Mouse (Mus musculus): ENCODE data around the gene Slc47a1.

Slc47a1 gene

GRCm38 (mm10) chr11:61378651-61379050, 506 bp upstream of the Slc47a1 start:
- no peak for DNase-seq (ENCODE audit: low read depth, low spot score)

DNA sequence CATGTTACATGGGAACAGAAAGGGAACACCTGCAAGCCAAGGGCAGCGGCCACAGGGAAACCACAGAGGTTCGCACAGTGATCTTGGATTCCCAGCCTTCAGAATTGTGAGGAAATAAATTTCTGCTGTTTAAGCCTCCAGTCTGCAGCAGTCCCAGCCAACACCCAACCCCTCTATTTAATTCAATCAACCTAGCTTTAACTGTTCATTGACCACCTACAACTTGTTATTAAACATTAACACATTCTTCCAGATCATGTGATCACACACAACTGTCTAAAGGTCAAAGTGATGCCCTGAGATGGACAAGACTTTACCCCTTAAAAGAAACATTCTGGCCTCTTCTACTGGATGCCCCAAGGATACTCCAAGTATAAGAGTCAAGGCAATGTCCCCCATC, 9.5 kb downstream of the Slc47a1 start:
- no peak for DNase-seq (ENCODE audit: low read depth, low spot score)

GRCm38 (mm10) chr11:61366517-61367273, 11.4 kb downstream of the Slc47a1 start:
- no peak for DNase-seq (ENCODE audit: low read depth, low spot score)

DNA sequence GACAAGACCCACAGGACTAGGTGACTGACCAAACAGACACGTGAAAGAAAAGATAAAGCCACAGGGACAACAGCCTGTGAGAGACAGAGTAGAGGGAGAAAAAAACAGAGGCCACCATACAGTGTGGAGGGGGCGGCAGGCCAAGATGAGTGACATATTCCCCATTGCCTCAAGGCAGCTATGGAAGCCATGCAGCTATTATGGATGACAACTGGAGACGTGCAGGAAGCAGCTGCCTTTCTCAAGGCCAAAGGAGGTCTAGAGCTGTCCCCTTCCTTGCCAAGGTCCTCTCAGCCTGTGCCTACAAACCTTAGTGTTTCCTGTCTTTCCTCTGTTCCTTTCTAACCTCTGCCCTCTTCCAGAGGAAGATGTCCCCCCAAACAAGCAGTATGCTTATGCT, 12.2 kb downstream of the Slc47a1 start:
- DNase-seq (ENCODE audit: low read depth, low spot score): no peak

DNA sequence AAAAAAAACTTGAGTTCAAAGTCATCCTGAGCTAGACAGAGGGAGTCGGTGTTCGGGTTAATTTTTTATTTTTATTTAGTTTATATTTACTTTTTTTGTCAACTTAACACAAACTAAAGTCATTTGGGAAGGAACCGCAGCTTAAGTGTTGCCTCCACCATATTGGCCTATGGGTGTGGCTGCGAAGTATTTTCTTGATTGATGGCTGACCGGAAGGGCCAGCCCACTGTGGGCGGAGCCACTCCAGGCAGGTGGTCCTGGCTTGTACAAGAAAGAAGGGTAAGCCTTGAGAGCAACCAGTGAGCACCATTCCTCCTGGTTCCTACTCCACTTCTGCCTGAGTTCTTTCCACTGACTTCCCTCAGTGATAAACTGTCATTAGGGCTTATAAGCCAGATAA, 14.0 kb downstream of the Slc47a1 start:
- no peak for DNase-seq (ENCODE audit: low read depth, low spot score)

GRCm38 (mm10) chr11:61361515-61362190, 16.5 kb downstream of the Slc47a1 start:
- DNase-seq (ENCODE audit: low read depth, low spot score): no peak

DNA sequence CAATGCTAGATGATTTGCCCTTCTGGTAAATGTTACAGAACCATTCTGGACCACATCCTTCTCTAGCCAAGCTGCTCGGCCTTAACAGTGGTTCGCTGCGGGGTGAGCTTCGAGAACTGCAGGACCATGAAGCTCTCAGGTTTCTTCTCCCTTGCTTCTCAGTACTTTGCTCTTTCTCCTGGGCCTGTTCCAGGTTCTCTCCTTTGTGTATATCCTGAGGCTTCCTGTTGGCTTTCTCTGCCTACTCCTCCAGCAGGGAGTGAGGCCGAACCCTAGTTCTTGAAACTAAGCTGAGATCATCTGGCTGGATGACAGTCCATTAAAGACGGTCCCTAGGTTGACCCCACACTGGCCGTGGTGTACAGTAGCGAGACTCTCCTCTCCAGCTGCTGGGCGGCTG, 21.5 kb downstream of the Slc47a1 start:
- no peak for DNase-seq (ENCODE audit: low read depth, low spot score)

DNA sequence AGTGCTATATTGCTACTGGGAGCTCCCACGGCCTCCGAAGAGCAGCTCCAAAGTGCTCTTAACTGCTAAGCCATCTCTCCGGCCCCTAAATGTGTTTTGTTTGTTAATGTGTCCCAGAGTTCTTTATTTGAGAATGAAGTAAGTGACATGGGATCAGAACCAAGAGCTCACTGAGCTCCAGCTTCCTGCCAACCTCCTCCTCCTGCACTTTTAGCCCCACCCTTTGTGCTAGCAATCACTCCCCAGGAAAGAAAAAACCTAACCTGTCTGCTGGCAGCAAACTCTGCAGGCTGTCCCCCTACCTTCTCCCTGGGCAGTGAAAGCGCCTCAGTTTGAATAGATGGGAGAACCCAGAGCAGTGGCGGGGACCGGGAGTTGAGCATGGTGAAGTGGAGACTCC, 22.0 kb downstream of the Slc47a1 start:
- no peak for DNase-seq (ENCODE audit: low read depth, low spot score)

GRCm38 (mm10) chr11:61355351-61355750, 22.8 kb downstream of the Slc47a1 start:
- no peak for DNase-seq (ENCODE audit: low read depth, low spot score)

DNA sequence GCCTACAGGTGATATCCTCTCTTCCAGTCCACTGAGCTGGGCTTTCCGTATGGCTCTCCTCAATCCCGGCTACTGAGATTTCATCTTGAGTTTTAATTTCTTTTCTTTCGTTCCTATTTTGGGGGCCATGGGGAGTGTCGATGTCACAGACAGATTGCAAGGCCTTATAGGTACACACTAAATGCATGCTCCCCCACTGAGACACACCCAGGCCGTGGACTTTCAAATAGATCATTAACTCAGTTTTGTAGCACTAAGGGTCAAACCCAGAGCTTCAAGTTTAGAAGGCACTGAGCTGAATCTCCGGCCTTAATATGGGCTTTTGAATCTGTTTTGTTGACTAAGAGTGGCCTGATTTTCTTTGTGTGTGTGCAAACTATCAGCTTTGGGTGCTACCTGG, 23.8 kb downstream of the Slc47a1 start:
- DNase-seq (ENCODE audit: low read depth, low spot score): no peak

DNA sequence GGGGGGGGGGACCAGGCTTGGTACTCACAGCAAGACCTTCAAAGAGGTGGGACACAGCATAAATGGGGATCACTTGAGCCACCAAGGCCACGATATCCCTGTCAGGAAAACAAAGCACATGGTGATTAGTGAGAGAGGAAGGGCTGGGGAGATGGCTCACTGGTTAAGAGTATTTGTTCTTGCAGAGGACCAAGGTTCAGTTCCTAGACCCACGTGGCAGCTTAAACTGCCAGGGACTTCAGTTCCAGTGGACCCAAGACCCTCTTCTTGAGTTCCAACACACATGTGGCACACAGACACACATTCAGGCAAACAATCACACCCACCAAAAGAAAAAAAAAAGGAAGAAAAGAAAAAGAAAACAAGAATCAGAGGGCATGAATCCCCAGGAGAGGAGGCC, 25.1 kb downstream of the Slc47a1 start:
- DNase-seq (ENCODE audit: low read depth, low spot score): no peak

GRCm38 (mm10) chr11:61352138-61352651, 25.9 kb downstream of the Slc47a1 start:
- no peak for DNase-seq (ENCODE audit: low read depth, low spot score)

- peak; percentile 81 for DNase-seq (ENCODE audit: low read depth, low spot score)
These were observed 28.8 kb downstream of the Slc47a1 start for GRCm38 (mm10) chr11:61349337-61349736.

- no peak for DNase-seq (ENCODE audit: low read depth, low spot score)
These were observed 32.0 kb downstream of the Slc47a1 start for GRCm38 (mm10) chr11:61346133-61346532.

DNA sequence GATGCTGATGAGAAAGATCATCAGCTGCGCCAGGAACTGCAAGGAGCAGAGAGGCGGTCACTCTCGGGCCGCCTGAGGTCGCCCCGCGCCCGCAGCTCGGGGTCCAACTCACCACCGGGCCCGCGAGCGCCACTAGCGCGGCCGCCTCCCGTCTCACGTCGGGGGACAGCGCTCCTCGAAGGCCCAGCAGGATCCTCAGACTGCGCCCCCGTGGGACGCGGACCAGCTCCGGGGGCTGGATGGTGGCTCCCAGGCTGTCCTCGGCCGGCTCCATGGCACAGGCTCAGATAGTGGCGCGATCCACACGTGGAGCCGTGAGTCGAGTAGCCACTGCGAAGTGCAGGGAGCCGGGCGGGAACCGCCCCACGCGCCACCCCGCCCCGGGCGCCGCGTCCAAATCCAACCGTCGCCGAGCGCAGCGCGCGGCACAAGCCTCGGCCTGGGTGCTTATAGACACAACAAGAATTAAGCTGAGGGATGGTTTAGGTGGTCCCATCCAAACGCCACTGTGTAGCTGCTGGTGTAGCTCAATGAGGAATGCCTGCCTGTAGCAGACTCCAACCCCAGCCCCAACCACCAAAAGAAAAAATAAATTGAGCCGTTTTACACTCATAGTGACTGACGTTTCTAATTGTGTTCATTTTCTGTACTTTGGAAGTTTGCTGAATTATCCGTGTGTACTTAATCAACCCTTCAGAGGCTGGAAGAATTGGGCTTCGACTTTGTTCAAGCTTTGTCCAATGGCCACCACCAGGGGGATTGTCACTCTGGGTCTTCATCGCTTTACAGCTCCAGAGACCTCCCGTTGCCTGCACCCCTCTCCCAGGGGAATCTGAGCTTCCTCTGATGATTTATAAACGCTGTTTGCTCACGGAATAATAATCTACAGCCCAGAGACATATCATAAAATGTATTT, 35.4 kb downstream of the Slc47a1 start, which contains the start of gene Slc47a2:
TSS of gene Slc47a2 (minus strand) at position 356 of the 916 bp plus-strand sequence.
- DNase-seq (ENCODE audit: low read depth, low spot score): no peak

GRCm38 (mm10) chr11:61341971-61342370, 36.2 kb downstream of the Slc47a1 start:
- DNase-seq (ENCODE audit: low read depth, low spot score): no peak

DNA sequence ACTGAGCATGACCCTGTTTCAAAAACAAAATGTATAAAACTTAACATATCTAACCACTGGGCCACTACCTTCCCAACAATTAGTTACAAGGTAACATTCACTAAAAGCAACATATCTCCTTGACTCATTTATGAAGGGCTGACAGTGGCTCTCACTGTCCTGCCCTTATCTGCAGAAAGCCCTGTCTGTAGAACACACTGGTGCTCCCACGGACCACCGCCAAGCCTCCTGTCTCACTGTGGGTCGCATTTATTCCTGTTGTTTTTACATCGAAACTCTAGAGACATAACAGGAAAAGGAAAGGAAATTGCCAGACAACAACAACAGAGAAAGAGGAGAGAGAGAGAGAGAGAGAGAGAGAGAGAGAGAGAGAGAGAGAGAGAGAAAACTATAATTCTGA, 36.9 kb downstream of the Slc47a1 start:
- no peak for DNase-seq (ENCODE audit: low read depth, low spot score)

DNA sequence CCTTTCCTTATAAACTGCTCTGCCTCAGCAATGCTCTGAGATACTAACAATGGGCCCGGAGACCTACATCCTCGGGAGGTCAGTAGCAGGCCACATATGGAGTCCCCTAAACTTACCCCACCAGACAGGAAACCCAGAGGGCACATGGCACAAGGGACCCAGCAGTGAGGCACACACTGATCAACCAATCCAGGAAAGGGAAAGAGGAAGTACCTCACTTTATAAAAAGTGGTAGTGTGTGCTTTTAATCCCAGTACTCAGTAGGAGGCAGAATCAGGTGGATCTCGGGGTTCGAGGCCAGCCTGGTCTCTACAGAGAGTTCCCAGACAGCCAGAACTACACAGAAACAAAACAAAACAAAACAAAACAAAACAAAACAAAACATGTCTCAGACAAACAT, 37.8 kb downstream of the Slc47a1 start:
- DNase-seq (ENCODE audit: low read depth, low spot score): no peak

GRCm38 (mm10) chr11:61337586-61337985, 40.6 kb downstream of the Slc47a1 start:
- no peak for DNase-seq (ENCODE audit: low read depth, low spot score)

DNA sequence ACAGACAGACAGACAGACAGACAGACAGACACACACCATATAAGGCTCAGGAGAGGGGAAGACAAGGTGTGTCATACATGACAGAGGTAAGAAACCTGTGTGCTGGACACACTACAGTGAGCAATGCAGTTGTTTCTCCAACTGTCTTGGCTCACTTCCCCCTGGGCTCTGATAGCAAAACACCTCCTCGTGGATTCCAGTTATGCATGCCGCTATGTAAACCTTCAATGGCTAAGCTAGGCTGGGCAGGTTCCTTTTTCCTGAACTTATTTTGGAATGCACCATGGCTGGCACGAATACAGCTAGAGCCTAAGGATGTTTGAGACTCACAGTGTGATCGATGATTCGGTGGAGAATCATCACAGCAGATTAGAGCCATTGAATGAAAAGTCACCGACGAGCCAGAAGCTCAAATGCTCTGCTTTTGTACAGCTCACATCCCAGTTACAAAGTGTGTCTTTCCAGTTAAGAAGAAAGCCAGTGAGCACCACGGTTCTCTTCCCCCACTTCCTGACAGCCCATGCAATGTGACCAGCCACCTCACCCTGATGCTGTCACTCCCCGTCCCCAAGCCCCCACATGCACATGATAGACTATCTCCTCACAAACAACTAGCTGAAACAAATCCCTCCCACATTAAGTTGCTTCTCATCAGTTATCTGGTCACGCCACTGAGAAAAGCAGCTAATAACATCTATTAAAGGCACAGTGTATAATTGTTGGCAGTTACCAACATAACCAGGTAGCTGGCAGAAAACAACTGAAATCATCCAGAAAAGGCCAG, 57.0 kb downstream of the Slc47a1 start:
- DNase-seq (ENCODE audit: low read depth, low spot score): no peak

- DNase-seq (ENCODE audit: low read depth, low spot score): no peak
These were observed 58.1 kb downstream of the Slc47a1 start for GRCm38 (mm10) chr11:61319923-61320567.

Measured in CD4-positive helper T cell, adult 2 months (primary cell).